Comparison of ENCODE assay signal across 8 mouse cellular contexts in genomic region chr13:113693383-113693782, GRCm38 (mm10). TPM values are rescaled to one million over a fixed set of nuclear protein-coding genes. Genes with fewer than 3 reads are reported as not detected.
DNase-seq lines count a peak whose midpoint lies in the region; ATAC-seq and TF ChIP-seq lines count a peak whose summit lies in the region.

No protein-coding gene starts in this region.

- TF ChIP-seq POLR2A in testis, adult 2 months (IDR thresholded peaks at IDR 0.05; ENCODE audit: control insufficient read depth, low read depth, low read length) = no peak

- WGBS in limb, embryonic 11.5 days = 23% methylated on average over 6 of the region's 6 CpGs

- H3K4me1 ChIP-seq in testis, adult 2 months (ENCODE audit: control insufficient read depth, insufficient read depth, low read length) = no peaks in the 10 kb centered on the region
- H3K4me1 ChIP-seq in limb, embryonic 11.5 days (ENCODE audit: control insufficient read depth, insufficient read depth, low read length) = no peaks in the 10 kb centered on the region

- H3K4me2 ChIP-seq in limb, embryonic 11.5 days (ENCODE audit: low read depth, severe bottlenecking) = no peak overlapping the region

- no peaks in the 10 kb centered on the region for H3K9me3 ChIP-seq in limb, embryonic 11.5 days (ENCODE audit: control insufficient read depth, low read length)

- DNase-seq in adrenal gland, adult 2 months = peak; percentile 29
- DNase-seq in adrenal gland, postnatal 4 days (ENCODE audit: low spot score in 2 of 2) = no peak
- DNase-seq in testis, postnatal 14 days (ENCODE audit: low spot score) = no peak
- peak; percentile 50 to 56 for DNase-seq in cerebellum, postnatal 14 days
- peak; percentile 71 for DNase-seq in induced T-regulatory cell, adult 2 months (ENCODE audit: low read depth)
- DNase-seq in limb, embryonic 11.5 days (ENCODE audit: low spot score) = peak; percentile 57
- DNase-seq in retina, adult 2 months (ENCODE audit: low read depth, low spot score) = peak; percentile 25

- no peaks in the 10 kb centered on the region for H3K27me3 ChIP-seq in testis, adult 2 months (ENCODE audit: control insufficient read depth, insufficient read depth, low read length)
- no peaks in the 10 kb centered on the region for H3K27me3 ChIP-seq in limb, embryonic 11.5 days (ENCODE audit: control insufficient read depth, insufficient read depth, low read length)

- H3K9ac ChIP-seq in limb, embryonic 11.5 days (ENCODE audit: low read length) = no peak overlapping the region

- H3K4me3 ChIP-seq in testis, adult 2 months (ENCODE audit: control insufficient read depth, low read depth, low read length) = no peak overlapping the region
- no peak overlapping the region for H3K4me3 ChIP-seq in limb, embryonic 11.5 days (ENCODE audit: low read depth, low read length)

- TF ChIP-seq CTCF in testis, adult 2 months (IDR thresholded peaks at IDR 0.05; ENCODE audit: control insufficient read depth, insufficient read depth, insufficient replicate concordance, low read depth, low read length) = peak; percentile 11; the same call in 1 of the 2 replicates

- no peak; the same call in 1 of the 2 replicates for ATAC-seq in limb, embryonic 11.5 days (ENCODE audit: insufficient number of reproducible peaks, low FRiP score, low TSS enrichment, low read depth)

- no peaks in the 10 kb centered on the region for H3K36me3 ChIP-seq in testis, adult 2 months (ENCODE audit: control insufficient read depth, insufficient read depth, low read length)
- H3K36me3 ChIP-seq in limb, embryonic 11.5 days (ENCODE audit: control insufficient read depth, insufficient read depth, low read length) = no peaks in the 10 kb centered on the region

- H3K27ac ChIP-seq in testis, adult 2 months (ENCODE audit: control insufficient read depth, insufficient read depth, low read depth, low read length) = no peak overlapping the region
- no peak overlapping the region for H3K27ac ChIP-seq in limb, embryonic 11.5 days (replicated peaks; ENCODE audit: low read depth, low read length)

RNA-seq across cellular contexts. Expression of gene Hspb3, which starts 29.9 kb away (rescaled TPM):
- not detected for total RNA-seq in adrenal gland, adult 2 months (2021)
- polyA plus RNA-seq in adrenal gland, adult 2 months (2012; rRNA removed) = not detected in 2 replicates
- total RNA-seq in adrenal gland, postnatal 4 days (2021) = 1 to 10 TPM in 1 of 2 experiments, under 1 TPM in 1; 0.92 to 1.8 TPM
- polyA plus RNA-seq in testis, adult 2 months (2012; rRNA removed) = not detected in 2 replicates
- 0.26 and 0.27 TPM in 2 replicates for polyA plus RNA-seq in limb, embryonic 11.5 days (2014; fragmentation: Nextera tagmentation; extraction: Ambion mirVana)

Comparison
In these comparisons a context has a peak if more than half of its experiments do, and no peak if none do; other contexts are left out.
1. DNase-seq: peak in adrenal gland, adult 2 months (single experiment), cerebellum, postnatal 14 days (2 of 2), induced T-regulatory cell, adult 2 months (single experiment), limb, embryonic 11.5 days (single experiment) and retina, adult 2 months (single experiment); none in adrenal gland, postnatal 4 days (0 of 2) and testis, postnatal 14 days (single experiment).